Comparison of ENCODE assay signal across 21 mouse cellular contexts in the genomic region with DNA sequence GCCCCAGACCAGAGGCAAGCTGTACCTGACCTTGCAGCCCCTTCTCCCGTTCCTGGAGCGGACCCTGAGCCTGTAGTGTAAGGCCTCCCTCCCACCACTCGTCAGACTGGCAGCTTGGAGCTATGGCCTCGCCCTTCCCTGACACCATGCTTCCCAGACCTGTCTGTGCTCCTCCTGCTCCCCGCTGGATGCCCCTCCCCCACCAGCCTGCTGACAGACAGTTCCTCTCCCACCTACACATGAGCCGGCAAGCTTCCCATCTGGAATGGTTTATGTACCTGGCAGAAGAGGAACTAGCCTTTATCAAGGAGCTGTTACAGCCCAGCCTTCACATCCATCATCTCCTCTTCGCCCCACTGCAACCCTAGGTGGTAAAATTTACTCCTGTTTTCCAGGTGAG. TPM values are rescaled to one million over a fixed set of nuclear protein-coding genes. Genes with fewer than 3 reads are reported as not detected.
DNase-seq lines count a peak whose midpoint lies in the region; ATAC-seq and TF ChIP-seq lines count a peak whose summit lies in the region.
"Had no signal": no experiment of that assay in that cellular context is flagged by ENCODE, and none has a peak within 500 bp of the region (broad histone marks: within the 10 kb centered on the region; RNA-seq: fewer than 3 reads in every experiment).

No protein-coding gene starts in this region.

- DNase-seq in heart, adult 18-20 months: peak; percentile 27 to 35
- DNase-seq in heart, adult 9 months (ENCODE audit: low spot score in 2 of 2): no peak
- DNase-seq in neural tube, embryonic 10.5 days (ENCODE audit: extremely low spot score, low spot score): no peak
- DNase-seq in brain, embryonic 14.5 days (ENCODE audit: low read depth): peak; percentile 9
- DNase-seq in stomach, postnatal 0 days (ENCODE audit: low spot score): peak; percentile 44
- no peak for DNase-seq in urinary bladder, adult 2 months (ENCODE audit: low spot score)
- DNase-seq: adrenal gland, adult 8-10 months; cerebellum, postnatal 14 days; gastrocnemius, postnatal 36 days; kidney, adult 2 months; kidney, postnatal 25 days; lung, adult 2 months; lung, postnatal 36 days; thymus, adult 2 months had no signal

- H3K9me3 ChIP-seq in neural tube, embryonic 14.5 days (ENCODE audit: control insufficient read depth, low read length): no peaks in the 10 kb centered on the region
- no peaks in the 10 kb centered on the region for H3K9me3 ChIP-seq in stomach, postnatal 0 days (ENCODE audit: control insufficient read depth, low read length)
- H3K9me3 ChIP-seq: embryonic facial prominence, embryonic 12.5 days; forebrain, embryonic 15.5 days; heart, embryonic 13.5 days; liver, embryonic 12.5 days; stomach, embryonic 15.5 days had no signal

- no peaks in the 10 kb centered on the region for H3K36me3 ChIP-seq in neural tube, embryonic 14.5 days (ENCODE audit: control insufficient read depth, insufficient read depth, low read length)
- no peaks in the 10 kb centered on the region for H3K36me3 ChIP-seq in stomach, postnatal 0 days (ENCODE audit: control insufficient read depth, insufficient read depth, low read length)
- H3K36me3 ChIP-seq: embryonic facial prominence, embryonic 12.5 days; forebrain, embryonic 15.5 days; heart, embryonic 13.5 days; liver, embryonic 12.5 days; stomach, embryonic 15.5 days had no signal

- TF ChIP-seq POLR2A in brain, embryonic 14.5 days (IDR thresholded peaks at IDR 0.05; ENCODE audit: borderline replicate concordance, extremely low read depth, insufficient read depth, insufficient read length, poor library complexity, severe bottlenecking): no peak

- H3K27ac ChIP-seq in neural tube, embryonic 14.5 days (ENCODE audit: low read depth, low read length): no peak overlapping the region
- no peak overlapping the region for H3K27ac ChIP-seq in stomach, postnatal 0 days (replicated peaks)
- H3K27ac ChIP-seq: embryonic facial prominence, embryonic 12.5 days; forebrain, embryonic 15.5 days; heart, embryonic 13.5 days; liver, embryonic 12.5 days; stomach, embryonic 15.5 days had no signal

- no peak for TF ChIP-seq EP300 in stomach, postnatal 0 days (optimal IDR thresholded peaks at IDR 0.05)

- ATAC-seq in neural tube, embryonic 14.5 days (ENCODE audit: low read depth): peak; percentile 44; the same call in 1 of the 2 replicates
- no peak for ATAC-seq in stomach, postnatal 0 days (ENCODE audit: low FRiP score, low TSS enrichment)
- ATAC-seq: liver, embryonic 12.5 days had no signal

- H3K4me3 ChIP-seq in neural tube, embryonic 14.5 days (ENCODE audit: low read depth, low read length): no peak overlapping the region
- no peak overlapping the region for H3K4me3 ChIP-seq in stomach, postnatal 0 days (ENCODE audit: low read depth, low read length)
- H3K4me3 ChIP-seq: embryonic facial prominence, embryonic 12.5 days; forebrain, embryonic 15.5 days; heart, embryonic 13.5 days; liver, embryonic 12.5 days; stomach, embryonic 15.5 days had no signal

- TF ChIP-seq CTCF in brain, embryonic 14.5 days (IDR thresholded peaks at IDR 0.05; ENCODE audit: borderline replicate concordance, extremely low read depth, insufficient read depth, insufficient read length): no peak
- TF ChIP-seq CTCF in stomach, postnatal 0 days (IDR thresholded peaks at IDR 0.05; ENCODE audit: low read depth): no peak

- H3K27me3 ChIP-seq in neural tube, embryonic 14.5 days (ENCODE audit: control insufficient read depth, insufficient read depth, low read length): peaks cover 8% of the 10 kb centered on the region
- no peaks in the 10 kb centered on the region for H3K27me3 ChIP-seq in stomach, postnatal 0 days (ENCODE audit: control insufficient read depth, insufficient read depth, low read length)

- no peak overlapping the region for H3K9ac ChIP-seq in neural tube, embryonic 14.5 days (replicated peaks; ENCODE audit: low read depth, low read length)
- no peak overlapping the region for H3K9ac ChIP-seq in stomach, postnatal 0 days (ENCODE audit: low read length)
- H3K9ac ChIP-seq: embryonic facial prominence, embryonic 12.5 days; forebrain, embryonic 15.5 days; heart, embryonic 13.5 days; liver, embryonic 12.5 days; stomach, embryonic 15.5 days had no signal

- H3K4me2 ChIP-seq in neural tube, embryonic 14.5 days (ENCODE audit: low read depth, low read length): no peak overlapping the region
- no peak overlapping the region for H3K4me2 ChIP-seq in stomach, postnatal 0 days (replicated peaks; ENCODE audit: low read depth)
- H3K4me2 ChIP-seq: embryonic facial prominence, embryonic 12.5 days; forebrain, embryonic 15.5 days; heart, embryonic 13.5 days; liver, embryonic 12.5 days; stomach, embryonic 15.5 days had no signal

- WGBS in neural tube, embryonic 14.5 days: 34% methylated on average over 7 of the region's 7 CpGs
- 30% methylated on average over 7 of the region's 7 CpGs for WGBS in stomach, postnatal 0 days

- H3K4me1 ChIP-seq in neural tube, embryonic 14.5 days (ENCODE audit: control insufficient read depth, insufficient read depth, low read length): no peaks in the 10 kb centered on the region
- no peaks in the 10 kb centered on the region for H3K4me1 ChIP-seq in stomach, postnatal 0 days (replicated peaks; ENCODE audit: control insufficient read depth, insufficient read depth)
- H3K4me1 ChIP-seq: forebrain, embryonic 15.5 days; liver, embryonic 12.5 days had no signal

RNA-seq across cellular contexts. Expression of gene Wnt11, which starts 6.0 kb away (rescaled TPM):
- 1 to 10 TPM; 5.2 to 5.8 TPM for total RNA-seq in heart, adult 18-20 months (2021)
- polyA plus RNA-seq in neural tube, embryonic 14.5 days (2014; fragmentation: Nextera tagmentation; extraction: Ambion mirVana): 1.0 and 1.8 TPM in 2 replicates
- polyA plus RNA-seq in brain, embryonic 14.5 days (2012; rRNA removed): 5.4 and 6.2 TPM in 2 replicates
- polyA plus RNA-seq in stomach, postnatal 0 days (2015; fragmentation: Nextera tagmentation; extraction: Ambion mirVana): 9.7 and 10.8 TPM in 2 replicates
- polyA plus RNA-seq in urinary bladder, adult 2 months (2012; rRNA removed): 13.3 and 13.8 TPM in 2 replicates
- total RNA-seq: hematopoietic stem cell, adult 5-6 weeks had no signal

Comparison
In these comparisons a context has a peak if more than half of its experiments do, and no peak if none do; other contexts are left out.
1. DNase-seq: peak in heart, adult 18-20 months (2 of 2), brain, embryonic 14.5 days (single experiment) and stomach, postnatal 0 days (single experiment); none in heart, adult 9 months (0 of 2), neural tube, embryonic 10.5 days (single experiment) and urinary bladder, adult 2 months (single experiment).